Mouse (Mus musculus): ENCODE measurements around the gene 1700029F12Rik.

DNA sequence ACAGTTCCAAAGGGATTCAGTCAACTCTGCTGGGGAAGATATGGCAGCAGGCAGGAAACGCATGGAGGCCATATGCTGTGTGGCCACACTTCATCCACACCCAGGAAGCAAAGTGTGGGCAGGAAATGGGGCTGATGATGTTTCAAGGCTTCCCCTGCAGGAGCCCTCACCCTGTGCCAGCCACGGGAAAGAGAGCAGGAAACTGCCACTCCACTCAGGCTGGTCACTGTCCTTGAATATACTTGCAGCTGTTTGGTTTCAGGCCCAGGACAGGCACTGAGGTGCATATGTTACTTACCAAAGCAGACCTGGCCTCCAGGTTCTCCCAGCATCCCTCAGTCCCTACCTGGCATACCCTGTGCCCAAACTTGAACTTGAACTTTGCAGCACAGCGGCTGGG lies 30.3 kb upstream of the 1700029F12Rik start:
- TF ChIP-seq CTCF (conservative IDR thresholded peaks at IDR 0.05; ENCODE audit: low read length) (no peak), POU5F1 (IDR thresholded peaks at IDR 0.05; ENCODE audit: borderline replicate concordance, low read length) (no peak), NANOG (IDR thresholded peaks at IDR 0.05; ENCODE audit: borderline replicate concordance, low read length) (no peak)

Data from E14TG2a.4 (cell line).